Mouse (Mus musculus): ENCODE data around the gene Zmiz2. TPM values are rescaled to one million over a fixed set of nuclear protein-coding genes. Genes with fewer than 3 reads are reported as not detected.

Gene Zmiz2
- polyA plus RNA-seq, 1 experiment from 2014 or later, result 10.7 TPM

Small RNAs within 50 kb of the gene (microRNA-seq; reads per million reads assigned to microRNA genes)
- 0.77 reads per million for gene Mir7651

Other genes with a start within 250 kb of the Zmiz2 start
- gene A730071L15Rik, start 189.0 kb upstream of the Zmiz2 start, polyA plus RNA-seq (2015; fragmentation: Nextera tagmentation; extraction: Ambion mirVana), result 0.39 and 0.51 TPM in 2 replicates
- 35.3 and 37.2 TPM in 2 replicates for gene Nudcd3, start 188.7 kb upstream of the Zmiz2 start, polyA plus RNA-seq (2015; fragmentation: Nextera tagmentation; extraction: Ambion mirVana)
- gene Npc1l1, start 158.9 kb upstream of the Zmiz2 start, polyA plus RNA-seq (2015; fragmentation: Nextera tagmentation; extraction: Ambion mirVana), result 2.0 and 2.3 TPM in 2 replicates
- gene Ddx56, start 121.3 kb upstream of the Zmiz2 start, polyA plus RNA-seq (2015; fragmentation: Nextera tagmentation; extraction: Ambion mirVana), result 87.6 and 98.3 TPM in 2 replicates
- 116 TPM in 2 replicates for gene Tmed4, start 114.2 kb upstream of the Zmiz2 start, polyA plus RNA-seq (2015; fragmentation: Nextera tagmentation; extraction: Ambion mirVana)
- gene Ogdh, start 97.4 kb upstream of the Zmiz2 start, polyA plus RNA-seq (2015; fragmentation: Nextera tagmentation; extraction: Ambion mirVana), result 100 and 115 TPM in 2 replicates
- 5,074 and 5,744 TPM in 2 replicates for gene Ppia, start 26.4 kb downstream of the Zmiz2 start, polyA plus RNA-seq (2015; fragmentation: Nextera tagmentation; extraction: Ambion mirVana)
- 399 and 425 TPM in 2 replicates for gene H2afv, start 55.4 kb downstream of the Zmiz2 start, polyA plus RNA-seq (2015; fragmentation: Nextera tagmentation; extraction: Ambion mirVana)
- 28.5 and 28.7 TPM in 2 replicates for gene Purb, start 86.8 kb downstream of the Zmiz2 start, polyA plus RNA-seq (2015; fragmentation: Nextera tagmentation; extraction: Ambion mirVana)
- 3.5 and 4.3 TPM in 2 replicates for gene Myo1g, start 131.9 kb downstream of the Zmiz2 start, polyA plus RNA-seq (2015; fragmentation: Nextera tagmentation; extraction: Ambion mirVana)
- gene Ccm2, start 157.8 kb downstream of the Zmiz2 start, polyA plus RNA-seq (2015; fragmentation: Nextera tagmentation; extraction: Ambion mirVana), result 75.4 and 76.3 TPM in 2 replicates
- 5.7 and 8.2 TPM in 2 replicates for gene Nacad, start 217.0 kb downstream of the Zmiz2 start, polyA plus RNA-seq (2015; fragmentation: Nextera tagmentation; extraction: Ambion mirVana)
- 41.6 and 50.2 TPM in 2 replicates for gene Tbrg4, start 237.0 kb downstream of the Zmiz2 start, polyA plus RNA-seq (2015; fragmentation: Nextera tagmentation; extraction: Ambion mirVana)
- gene Wap, start 249.6 kb downstream of the Zmiz2 start, polyA plus RNA-seq (2015; fragmentation: Nextera tagmentation; extraction: Ambion mirVana), result not detected in 2 replicates